Mouse (Mus musculus) common myeloid progenitor, adult 5-6 weeks (primary cell): Measurements from ENCODE around the gene Speg. TPM values are rescaled to one million over a fixed set of nuclear protein-coding genes. Genes with fewer than 3 reads are reported as not detected.

Source experiments
- ATAC-seq: replicated peaks from 2 replicates; pipeline ENCODE4 v1.8.0; 2016; ENCODE audit warnings: low read depth, mild to moderate bottlenecking, moderate TSS enrichment, inconsistent platforms; ENCODE audit not compliant: poor library complexity, severe bottlenecking
- total RNA-seq: library from RNA; stranded (forward); fragments of 200-1000, 187-1606 nt; gene quantifications from 2 replicates; pipeline ENCODE4 v1.2.3, GENCODE M21; 2017

Gene Speg
- total RNA-seq, 1 experiment from 2014 or later = not detected

DNA sequence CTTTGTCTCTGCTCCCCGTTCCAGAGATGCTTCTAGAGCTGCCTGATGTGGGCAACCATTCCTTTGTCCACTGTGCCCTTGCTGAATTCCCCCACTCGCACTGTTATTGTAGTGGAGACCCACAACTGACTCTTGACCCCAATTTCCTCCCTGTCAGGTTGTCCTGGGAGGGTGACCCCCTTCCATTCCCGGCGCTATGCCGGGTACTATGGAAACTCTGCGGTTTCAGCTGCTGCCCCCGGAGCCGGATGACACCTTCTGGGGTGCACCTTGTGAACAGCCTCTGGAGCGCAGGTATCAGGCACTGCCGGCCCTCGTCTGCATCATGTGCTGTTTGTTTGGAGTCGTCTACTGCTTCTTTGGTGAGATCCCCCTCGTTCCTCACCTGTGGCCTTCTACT lies 104.9 kb downstream of the Speg start:
- no peak for ATAC-seq

DNA sequence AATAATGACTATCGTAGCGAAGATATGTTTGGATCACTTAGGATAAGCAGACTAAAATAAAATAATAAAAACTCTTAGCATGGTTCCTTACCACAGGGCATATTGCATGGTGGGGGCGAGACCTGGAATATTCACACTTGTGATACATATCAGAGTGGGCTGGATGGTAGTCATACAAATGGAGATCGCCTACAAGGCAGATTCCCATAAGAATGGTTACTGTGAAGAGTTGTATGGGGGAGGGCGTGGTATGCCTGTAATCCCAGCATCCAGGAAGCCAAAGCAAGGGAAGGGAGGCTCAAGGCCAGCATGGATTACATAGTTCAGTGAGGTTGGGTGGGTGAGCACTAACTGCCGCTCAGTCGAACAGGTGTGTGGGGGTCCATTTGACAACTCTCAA lies 105.6 kb downstream of the Speg start:
- no peak for ATAC-seq

Other genes with a start within 250 kb of the Speg start
- gene Slc23a3, start 241.4 kb upstream of the Speg start, total RNA-seq = not detected in 2 replicates
- 37.0 and 38.3 TPM in 2 replicates for gene Cnppd1, start 232.6 kb upstream of the Speg start, total RNA-seq
- gene Retreg2, start 232.5 kb upstream of the Speg start, total RNA-seq = 45.8 and 60.1 TPM in 2 replicates
- 12.7 and 21.8 TPM in 2 replicates for gene Zfand2b, start 206.7 kb upstream of the Speg start, total RNA-seq
- 17.8 and 22.9 TPM in 2 replicates for gene Abcb6, start 194.9 kb upstream of the Speg start, total RNA-seq
- 13.1 and 17.3 TPM in 2 replicates for gene Ankzf1, start 183.1 kb upstream of the Speg start, total RNA-seq
- 6.8 and 8.5 TPM in 2 replicates for gene Atg9a, start 183.1 kb upstream of the Speg start, total RNA-seq
- gene Glb1l, start 164.5 kb upstream of the Speg start, total RNA-seq = 7.5 and 13.1 TPM in 2 replicates
- 60.9 and 92.2 TPM in 2 replicates for gene Stk16, start 164.5 kb upstream of the Speg start, total RNA-seq
- gene Tuba4a, start 155.4 kb upstream of the Speg start, total RNA-seq = 156 and 186 TPM in 2 replicates
- gene A630095N17Rik, start 143.2 kb upstream of the Speg start, total RNA-seq = 1.1 TPM in 1 of 2 replicates, not detected in the other
- gene Dnajb2, start 138.9 kb upstream of the Speg start, total RNA-seq = 5.9 and 9.5 TPM in 2 replicates
- gene Ptprn, start 110.8 kb upstream of the Speg start, total RNA-seq = 0.14 TPM in 1 of 2 replicates, not detected in the other
- not detected in 2 replicates for gene Resp18, start 96.9 kb upstream of the Speg start, total RNA-seq
- gene Dnpep, start 57.3 kb upstream of the Speg start, total RNA-seq = 28.7 and 37.5 TPM in 2 replicates
- not detected in 2 replicates for gene Des, start 15.0 kb upstream of the Speg start, total RNA-seq
- 61.7 and 73.9 TPM in 2 replicates for gene Gmppa, start 60.6 kb downstream of the Speg start, total RNA-seq
- gene Asic4, start 75.1 kb downstream of the Speg start, total RNA-seq = not detected in 2 replicates
- 0.92 and 2.1 TPM in 2 replicates for gene Chpf, start 104.0 kb downstream of the Speg start, total RNA-seq
- 0.32 TPM in 1 of 2 replicates, not detected in the other for gene Tmem198, start 104.2 kb downstream of the Speg start, total RNA-seq
- gene Obsl1, start 131.2 kb downstream of the Speg start, total RNA-seq = 1.4 and 2.7 TPM in 2 replicates
- gene Inha, start 131.8 kb downstream of the Speg start, total RNA-seq = not detected in 2 replicates
- gene Stk11ip, start 146.2 kb downstream of the Speg start, total RNA-seq = 15.1 and 19.5 TPM in 2 replicates
- under 0.01 TPM in 1 of 2 replicates, not detected in the other for gene Slc4a3, start 171.0 kb downstream of the Speg start, total RNA-seq